Mouse (Mus musculus) c-Kit-positive CD71-positive TER-119-positive erythroid progenitor cells, embryonic 14.5 days (primary cell): ENCODE data around the gene Fanca.
"Not testable (repeated sequence)": the region's sequence is repeated elsewhere in the genome, so short reads cannot be mapped to it uniquely, and the experiment has no call there.

Source experiments
- DNase-seq: peaks from one replicate; pipeline ENCODE4 v3.0.0-alpha.2; 2013; ENCODE audit warnings: low spot score

The Fanca gene

DNA sequence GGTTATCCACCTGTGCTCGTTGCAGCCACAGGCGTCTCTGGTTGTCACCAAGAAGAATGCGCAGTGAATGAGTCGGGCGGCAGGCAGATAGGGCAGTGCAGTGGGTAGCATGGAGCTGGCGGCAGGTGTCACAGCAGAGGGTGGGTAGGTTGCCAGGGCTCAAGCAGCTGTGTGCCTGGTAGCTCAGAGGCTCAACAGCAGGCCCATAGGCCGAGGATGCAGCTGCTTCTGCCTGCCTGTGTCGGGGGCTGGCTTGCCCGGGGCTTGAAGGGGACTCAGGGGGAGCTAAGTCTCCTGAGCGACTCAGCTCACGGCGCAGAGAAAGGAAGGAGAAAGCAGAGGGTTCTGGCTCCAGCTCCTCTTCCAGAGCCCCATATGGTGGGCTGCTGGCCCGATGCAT is 85.1 kb downstream of the Fanca start:
- no peak for DNase-seq

DNA sequence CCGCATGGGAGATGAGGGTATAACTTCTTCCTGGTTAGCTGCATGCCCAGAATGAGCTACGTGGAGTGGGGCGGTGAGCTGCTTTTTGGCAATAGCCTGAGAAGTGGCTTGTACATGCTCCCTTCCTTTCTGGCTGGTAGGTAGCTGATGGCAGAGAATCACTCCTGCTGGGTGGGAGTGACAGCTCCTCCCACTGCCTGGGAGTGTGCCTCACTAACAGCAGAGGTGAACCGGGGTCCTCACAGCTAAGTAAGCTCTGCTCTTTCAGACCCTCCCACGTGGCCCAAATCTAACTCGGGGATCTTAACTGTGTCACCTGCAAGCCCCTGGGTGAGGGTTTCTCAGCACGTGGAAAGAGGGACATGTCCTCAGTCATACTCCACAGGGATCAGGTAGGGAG is 85.8 kb downstream of the Fanca start:
- no peak for DNase-seq

DNA sequence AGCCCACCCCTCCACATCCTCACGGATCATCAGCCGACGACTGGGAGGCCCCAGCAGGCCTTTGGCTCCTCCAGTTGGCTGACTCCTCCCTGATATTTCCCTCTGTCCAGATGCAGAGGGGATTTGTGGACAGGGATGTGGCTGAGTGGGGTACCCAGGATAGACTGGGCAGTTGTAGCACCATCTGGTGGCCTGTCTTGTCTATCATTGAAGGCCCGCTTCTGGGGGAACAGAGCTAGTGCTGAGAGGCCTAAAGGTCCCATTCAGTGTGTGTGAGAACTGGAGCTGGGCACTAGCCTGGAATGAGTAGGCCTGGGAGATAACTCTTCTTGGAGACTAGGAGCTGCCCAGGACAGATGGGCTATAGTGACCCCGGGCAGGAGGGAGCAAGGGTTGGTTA is 86.6 kb downstream of the Fanca start:
- no peak for DNase-seq

DNA sequence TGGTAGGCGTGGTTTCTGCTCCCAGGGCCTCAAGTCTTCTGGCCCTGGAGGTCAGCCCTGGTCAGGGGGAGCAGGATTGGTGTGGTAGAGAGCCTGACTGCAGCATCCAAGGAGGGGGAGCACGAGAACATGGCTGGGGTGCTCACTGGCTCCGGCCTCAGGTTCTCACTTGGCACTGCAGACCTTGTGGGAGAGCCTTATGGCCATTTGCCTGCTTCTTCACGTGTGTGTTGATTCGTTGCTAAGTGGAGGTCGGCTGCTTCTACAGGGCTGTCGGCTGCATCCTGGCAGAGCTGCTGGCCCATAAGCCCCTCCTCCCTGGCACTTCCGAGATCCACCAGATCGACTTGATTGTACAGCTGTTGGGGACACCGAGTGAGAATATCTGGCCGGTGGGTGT is 88.0 kb downstream of the Fanca start:
- DNase-seq: not testable (repeated sequence)

DNA sequence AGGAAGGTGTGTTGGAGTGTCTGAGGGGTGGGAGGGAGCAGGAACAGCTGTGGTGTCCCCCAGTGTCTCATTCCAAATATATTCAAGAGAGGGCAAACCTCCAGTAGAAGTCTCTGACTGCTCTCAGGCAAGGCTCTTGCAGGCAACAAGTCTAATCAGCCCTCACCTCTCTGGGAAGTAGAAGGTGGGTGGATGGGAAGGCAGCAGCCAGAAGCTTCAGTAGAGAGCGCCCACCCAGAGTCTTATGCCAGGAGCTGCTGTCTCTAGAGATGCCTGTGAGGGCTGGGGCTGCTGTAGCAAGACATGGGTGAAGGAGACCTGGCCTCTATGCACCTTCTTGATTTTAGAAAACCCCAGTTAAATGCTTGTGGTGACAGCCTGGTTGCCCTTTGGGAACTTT is 90.0 kb downstream of the Fanca start:
- DNase-seq: no peak

DNA sequence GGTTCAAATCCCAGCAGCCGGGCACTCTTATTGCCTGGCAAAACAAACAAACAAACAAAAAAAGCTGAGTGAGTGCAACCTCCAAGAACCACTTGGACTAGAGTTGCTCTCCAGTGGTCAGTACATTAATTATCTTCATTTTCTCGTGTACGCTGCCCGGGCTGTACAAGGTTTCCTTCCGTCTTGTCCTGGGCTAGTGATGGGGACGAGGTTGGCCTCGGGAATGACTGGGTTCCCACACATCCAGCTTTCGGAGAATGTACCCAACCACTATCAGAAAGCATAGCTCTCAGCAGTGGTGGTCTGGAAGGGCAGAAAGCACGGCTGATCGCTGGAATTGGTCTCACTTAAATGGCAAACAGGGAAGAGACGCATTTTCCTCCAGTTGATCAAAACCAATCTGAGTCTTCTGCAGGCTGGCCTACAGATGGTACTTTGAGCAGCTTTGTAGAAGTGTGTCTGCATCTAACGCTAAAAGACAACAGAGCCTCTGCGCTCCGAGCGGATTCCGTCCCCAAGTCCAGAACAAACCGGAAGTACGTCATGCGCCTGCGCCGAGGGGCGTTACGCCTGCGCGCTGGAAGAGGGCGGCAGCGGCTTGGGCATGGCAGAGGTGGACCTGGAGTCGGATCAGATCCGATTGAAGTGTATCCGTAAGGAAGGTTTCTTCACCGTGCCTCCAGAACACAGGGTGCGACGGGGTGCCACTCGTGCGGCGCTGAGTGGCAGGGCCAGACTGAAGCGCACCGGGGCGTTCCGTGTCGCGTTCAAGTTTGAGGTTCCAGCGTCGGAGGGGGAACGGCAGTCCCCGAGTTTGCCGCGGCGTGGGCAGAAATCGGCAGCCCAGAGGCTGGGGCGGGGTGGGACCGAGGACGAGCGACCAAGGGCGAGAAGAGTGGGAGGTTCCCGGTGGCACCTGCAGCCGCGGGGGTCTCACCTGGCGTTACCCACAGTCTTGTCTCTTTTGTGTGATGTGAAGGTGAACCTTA is 93.8 kb downstream of the Fanca start, which contains the start of gene Cdk10:
TSS of gene Cdk10 (plus strand) at position 565 of the 989 bp plus-strand sequence.
- peak; percentile 90 for DNase-seq

DNA sequence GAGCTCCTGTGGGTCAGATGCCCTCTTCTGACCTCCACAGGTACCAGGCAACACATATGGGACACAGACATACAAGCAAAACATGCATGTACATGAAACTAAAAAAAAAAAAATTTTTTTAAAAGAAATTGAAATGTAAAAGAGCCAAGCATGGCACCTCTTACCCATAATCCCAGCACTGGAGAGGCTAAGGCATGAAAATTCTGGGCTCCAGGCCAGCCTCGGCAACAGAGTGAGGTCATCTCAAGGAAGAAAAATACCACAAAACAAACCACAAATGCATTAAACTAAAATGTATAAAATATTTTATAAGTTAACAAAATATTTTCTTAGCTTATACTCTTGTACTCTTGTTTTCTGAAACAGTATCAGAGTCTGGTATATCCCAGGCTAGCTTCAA is 97.5 kb downstream of the Fanca start:
- DNase-seq: no peak
